Mouse (Mus musculus): ENCODE data around the gene Isoc2b. TPM values are rescaled to one million over a fixed set of nuclear protein-coding genes. Genes with fewer than 3 reads are reported as not detected.
"Not testable (repeated sequence)": the region's sequence is repeated elsewhere in the genome, so short reads cannot be mapped to it uniquely, and the experiment has no call there.

The Isoc2b gene
- polyA plus RNA-seq, 1 experiment from 2014 or later: 2.0 TPM

GRCm38 (mm10) chr7:4812303-4813104 is 57.6 kb downstream of the Isoc2b start, which contains the start of gene Ube2s:
Ube2s (minus strand) TSS chr7:4812590.
- H3K27me3 ChIP-seq (ENCODE audit: control insufficient read depth, insufficient read depth, low read length): no peaks in the 10 kb centered on the region
- WGBS: under 1% methylated on average over 62 of the region's 62 CpGs
- peak within 1 kb of the TSS; percentile 71 for H3K4me2 ChIP-seq (ENCODE audit: low read depth, low read length, severe bottlenecking)
- H3K27ac ChIP-seq (ENCODE audit: low read depth, low read length): peak within 1 kb of the TSS; percentile 95
- H3K4me1 ChIP-seq (replicated peaks; ENCODE audit: control insufficient read depth, insufficient read depth, low read length): peaks cover 6% of the 10 kb centered on the region
- H3K36me3 ChIP-seq (ENCODE audit: control insufficient read depth, insufficient read depth, low read length): peaks cover 7% of the 10 kb centered on the region; the same call in 1 of the 2 replicates
- DNase-seq (ENCODE audit: low spot score) (peak; percentile 99), ATAC-seq (replicated peaks; ENCODE audit: low FRiP score) (peak; percentile 99)
- peak within 1 kb of the TSS; percentile 100 for H3K4me3 ChIP-seq (ENCODE audit: low read depth, low read length)
- H3K9ac ChIP-seq (ENCODE audit: low read length): peak within 1 kb of the TSS; percentile 99
- no peaks in the 10 kb centered on the region for H3K9me3 ChIP-seq (ENCODE audit: control insufficient read depth, low read length)

GRCm38 (mm10) chr7:4811842-4812302 is 58.2 kb downstream of the Isoc2b start:
- Histone ChIP-seq H3K4me2 (ENCODE audit: low read depth, low read length, severe bottlenecking) (peak overlapping the region; percentile 71), H3K9ac (ENCODE audit: low read length) (peak overlapping the region; percentile 99), H3K36me3 (ENCODE audit: control insufficient read depth, insufficient read depth, low read length) (peaks cover 13% of the 10 kb centered on the region), H3K9me3 (ENCODE audit: control insufficient read depth, low read length) (no peaks in the 10 kb centered on the region), H3K4me3 (ENCODE audit: low read depth, low read length) (peak overlapping the region; percentile 100), H3K27ac (ENCODE audit: low read depth, low read length) (peak overlapping the region; percentile 95), H3K4me1 (replicated peaks; ENCODE audit: control insufficient read depth, insufficient read depth, low read length) (peaks cover 6% of the 10 kb centered on the region), H3K27me3 (ENCODE audit: control insufficient read depth, insufficient read depth, low read length) (no peaks in the 10 kb centered on the region)
- 3% methylated on average over 30 of the region's 36 CpGs for WGBS
- DNase-seq (ENCODE audit: low spot score) (peak; percentile 77), ATAC-seq (replicated peaks; ENCODE audit: low FRiP score) (no peak)

GRCm38 (mm10) chr7:4811131-4811530 is 58.9 kb downstream of the Isoc2b start:
- peak overlapping the region; percentile 99 for H3K9ac ChIP-seq (ENCODE audit: low read length)
- H3K4me1 ChIP-seq (replicated peaks; ENCODE audit: control insufficient read depth, insufficient read depth, low read length); ATAC-seq (replicated peaks; ENCODE audit: low FRiP score); DNase-seq (ENCODE audit: low spot score); H3K9me3 ChIP-seq (ENCODE audit: control insufficient read depth, low read length); H3K27me3 ChIP-seq (ENCODE audit: control insufficient read depth, insufficient read depth, low read length); H3K27ac ChIP-seq (ENCODE audit: low read depth, low read length): not testable (repeated sequence)
- WGBS: 45% methylated on average over 10 of the region's 10 CpGs
- peaks cover 18% of the 10 kb centered on the region for H3K36me3 ChIP-seq (ENCODE audit: control insufficient read depth, insufficient read depth, low read length)
- H3K4me2 ChIP-seq (ENCODE audit: low read depth, low read length, severe bottlenecking): peak overlapping the region; percentile 71
- H3K4me3 ChIP-seq (ENCODE audit: low read depth, low read length): peak overlapping the region; percentile 100

- ATAC-seq (replicated peaks; ENCODE audit: low FRiP score) (no peak), DNase-seq (ENCODE audit: low spot score) (no peak)
- H3K36me3 ChIP-seq (ENCODE audit: control insufficient read depth, insufficient read depth, low read length): peaks cover 18% of the 10 kb centered on the region
- 95% methylated on average over 7 of the region's 7 CpGs for WGBS
- H3K4me2 ChIP-seq (ENCODE audit: low read depth, low read length, severe bottlenecking): no peak overlapping the region
- no peak overlapping the region for H3K4me3 ChIP-seq (ENCODE audit: low read depth, low read length)
- H3K4me1 ChIP-seq (replicated peaks; ENCODE audit: control insufficient read depth, insufficient read depth, low read length): peaks cover 6% of the 10 kb centered on the region
- no peaks in the 10 kb centered on the region for H3K9me3 ChIP-seq (ENCODE audit: control insufficient read depth, low read length)
- no peak overlapping the region for H3K27ac ChIP-seq (ENCODE audit: low read depth, low read length)
- H3K27me3 ChIP-seq (ENCODE audit: control insufficient read depth, insufficient read depth, low read length): no peaks in the 10 kb centered on the region
- H3K9ac ChIP-seq (ENCODE audit: low read length): no peak overlapping the region
These were observed 63.3 kb downstream of the Isoc2b start for GRCm38 (mm10) chr7:4806716-4807115.

- H3K9me3 ChIP-seq (ENCODE audit: control insufficient read depth, low read length): no peaks in the 10 kb centered on the region
These were observed 67.8 kb downstream of the Isoc2b start for GRCm38 (mm10) chr7:4802247-4802646.

GRCm38 (mm10) chr7:4795767-4796433 is 74.2 kb downstream of the Isoc2b start:
- no peak overlapping the region for H3K9ac ChIP-seq (ENCODE audit: low read length)
- DNase-seq (ENCODE audit: low spot score): no peak
- no peaks in the 10 kb centered on the region; the same call in 1 of the 2 replicates for H3K27me3 ChIP-seq (ENCODE audit: control insufficient read depth, insufficient read depth, low read length)
- no peak overlapping the region for H3K4me3 ChIP-seq (ENCODE audit: low read depth, low read length)
- H3K9me3 ChIP-seq (ENCODE audit: control insufficient read depth, low read length): no peaks in the 10 kb centered on the region
- ATAC-seq (replicated peaks; ENCODE audit: low FRiP score): 0 out of 2 replicates have a peak, but pooled peaks have one; percentile 10
- H3K4me2 ChIP-seq (ENCODE audit: low read depth, low read length, severe bottlenecking): no peak overlapping the region
- peaks cover 16% of the 10 kb centered on the region for H3K36me3 ChIP-seq (ENCODE audit: control insufficient read depth, insufficient read depth, low read length)
- no peak overlapping the region for H3K27ac ChIP-seq (ENCODE audit: low read depth, low read length)
- WGBS: 77% methylated on average over 7 of the region's 7 CpGs
- peaks cover 7% of the 10 kb centered on the region; the same call in 1 of the 2 replicates for H3K4me1 ChIP-seq (replicated peaks; ENCODE audit: control insufficient read depth, insufficient read depth, low read length)

More at GRCm38 (mm10) chr7:4802247-4802646, 67.8 kb downstream of the Isoc2b start:
- Histone ChIP-seq H3K4me2 (ENCODE audit: low read depth, low read length, severe bottlenecking) (no peak overlapping the region), H3K9ac (ENCODE audit: low read length) (no peak overlapping the region), H3K36me3 (ENCODE audit: control insufficient read depth, insufficient read depth, low read length) (peaks cover 11% of the 10 kb centered on the region), H3K27ac (ENCODE audit: low read depth, low read length) (no peak overlapping the region), H3K27me3 (ENCODE audit: control insufficient read depth, insufficient read depth, low read length) (no peaks in the 10 kb centered on the region), H3K4me1 (replicated peaks; ENCODE audit: control insufficient read depth, insufficient read depth, low read length) (no peaks in the 10 kb centered on the region), H3K4me3 (ENCODE audit: low read depth, low read length) (no peak overlapping the region)
- DNase-seq (ENCODE audit: low spot score) (no peak), ATAC-seq (replicated peaks; ENCODE audit: low FRiP score) (no peak)

Other genes starting within 250 kb of the Isoc2b start
- 2.3 and 3.4 TPM in 2 replicates for gene Tmem86b, start 238.8 kb downstream of the Isoc2b start, polyA plus RNA-seq (2014; fragmentation: Nextera tagmentation; extraction: Ambion mirVana)
- 6.6 and 7.1 TPM in 2 replicates for gene Ppp6r1, start 211.2 kb downstream of the Isoc2b start, polyA plus RNA-seq (2014; fragmentation: Nextera tagmentation; extraction: Ambion mirVana)
- 115 TPM in 2 replicates for gene Hspbp1, start 185.2 kb downstream of the Isoc2b start, polyA plus RNA-seq (2014; fragmentation: Nextera tagmentation; extraction: Ambion mirVana)
- 2.8 and 3.1 TPM in 2 replicates for gene Brsk1, start 179.7 kb downstream of the Isoc2b start, polyA plus RNA-seq (2014; fragmentation: Nextera tagmentation; extraction: Ambion mirVana)
- 0.13 and 0.19 TPM in 2 replicates for gene Tmem150b, start 145.0 kb downstream of the Isoc2b start, polyA plus RNA-seq (2014; fragmentation: Nextera tagmentation; extraction: Ambion mirVana)
- gene Kmt5c, start 130.1 kb downstream of the Isoc2b start, polyA plus RNA-seq (2014; fragmentation: Nextera tagmentation; extraction: Ambion mirVana): 88.1 and 89.4 TPM in 2 replicates
- gene Cox6b2, start 117.2 kb downstream of the Isoc2b start, polyA plus RNA-seq (2014; fragmentation: Nextera tagmentation; extraction: Ambion mirVana): 29.9 and 33.7 TPM in 2 replicates
- gene Fam71e2, start 99.0 kb downstream of the Isoc2b start, polyA plus RNA-seq (2014; fragmentation: Nextera tagmentation; extraction: Ambion mirVana): not detected in 2 replicates
- 0.19 TPM in 1 of 2 replicates, not detected in the other for gene Il11, start 87.4 kb downstream of the Isoc2b start, polyA plus RNA-seq (2014; fragmentation: Nextera tagmentation; extraction: Ambion mirVana)
- not detected in 2 replicates for gene Tmem190, start 87.3 kb downstream of the Isoc2b start, polyA plus RNA-seq (2014; fragmentation: Nextera tagmentation; extraction: Ambion mirVana)
- gene Tmem238, start 80.6 kb downstream of the Isoc2b start, polyA plus RNA-seq (2014; fragmentation: Nextera tagmentation; extraction: Ambion mirVana): 1.6 and 2.6 TPM in 2 replicates
- gene Rpl28, start 77.4 kb downstream of the Isoc2b start, polyA plus RNA-seq (2014; fragmentation: Nextera tagmentation; extraction: Ambion mirVana): 203 and 220 TPM in 2 replicates
- 476 and 526 TPM in 2 replicates for gene Ube2s, start 57.7 kb downstream of the Isoc2b start, polyA plus RNA-seq (2014; fragmentation: Nextera tagmentation; extraction: Ambion mirVana)
- 2.2 and 3.0 TPM in 2 replicates for gene Shisa7, start 25.6 kb downstream of the Isoc2b start, polyA plus RNA-seq (2014; fragmentation: Nextera tagmentation; extraction: Ambion mirVana)
- 0.69 and 0.75 TPM in 2 replicates for gene Isoc2a, start 6.9 kb upstream of the Isoc2b start, polyA plus RNA-seq (2014; fragmentation: Nextera tagmentation; extraction: Ambion mirVana)
- gene Gm36210, start 36.3 kb upstream of the Isoc2b start, polyA plus RNA-seq (2014; fragmentation: Nextera tagmentation; extraction: Ambion mirVana): 0.56 and 0.59 TPM in 2 replicates
- gene Zfp628, start 45.0 kb upstream of the Isoc2b start, polyA plus RNA-seq (2014; fragmentation: Nextera tagmentation; extraction: Ambion mirVana): 4.8 and 5.0 TPM in 2 replicates
- 10.8 and 12.6 TPM in 2 replicates for gene Nat14, start 51.8 kb upstream of the Isoc2b start, polyA plus RNA-seq (2014; fragmentation: Nextera tagmentation; extraction: Ambion mirVana)
- 0.79 and 0.91 TPM in 2 replicates for gene Ssc5d, start 55.5 kb upstream of the Isoc2b start, polyA plus RNA-seq (2014; fragmentation: Nextera tagmentation; extraction: Ambion mirVana)
- 0.33 TPM in 1 of 2 replicates, not detected in the other for gene Sbk2, start 94.1 kb upstream of the Isoc2b start, polyA plus RNA-seq (2014; fragmentation: Nextera tagmentation; extraction: Ambion mirVana)
- gene Sbk3, start 100.9 kb upstream of the Isoc2b start, polyA plus RNA-seq (2014; fragmentation: Nextera tagmentation; extraction: Ambion mirVana): 0.12 TPM in 1 of 2 replicates, not detected in the other
- gene Zfp579, start 125.9 kb upstream of the Isoc2b start, polyA plus RNA-seq (2014; fragmentation: Nextera tagmentation; extraction: Ambion mirVana): 58.5 and 60.0 TPM in 2 replicates
- gene Zfp524, start 144.2 kb upstream of the Isoc2b start, polyA plus RNA-seq (2014; fragmentation: Nextera tagmentation; extraction: Ambion mirVana): 9.5 and 11.1 TPM in 2 replicates
- 67.0 and 68.3 TPM in 2 replicates for gene Fiz1, start 144.4 kb upstream of the Isoc2b start, polyA plus RNA-seq (2014; fragmentation: Nextera tagmentation; extraction: Ambion mirVana)
- 0.23 and 1.9 TPM in 2 replicates for gene Gm44973, start 145.2 kb upstream of the Isoc2b start, polyA plus RNA-seq (2014; fragmentation: Nextera tagmentation; extraction: Ambion mirVana)
- 6.7 and 7.3 TPM in 2 replicates for gene Zfp865, start 150.1 kb upstream of the Isoc2b start, polyA plus RNA-seq (2014; fragmentation: Nextera tagmentation; extraction: Ambion mirVana)
- gene Ccdc106, start 150.3 kb upstream of the Isoc2b start, polyA plus RNA-seq (2014; fragmentation: Nextera tagmentation; extraction: Ambion mirVana): 7.2 and 7.8 TPM in 2 replicates
- gene 4632433K11Rik, start 163.9 kb upstream of the Isoc2b start, polyA plus RNA-seq (2014; fragmentation: Nextera tagmentation; extraction: Ambion mirVana): not detected in 2 replicates
- gene Zfp784, start 168.2 kb upstream of the Isoc2b start, polyA plus RNA-seq (2014; fragmentation: Nextera tagmentation; extraction: Ambion mirVana): 3.9 and 4.8 TPM in 2 replicates
- gene Zfp580, start 181.3 kb upstream of the Isoc2b start, polyA plus RNA-seq (2014; fragmentation: Nextera tagmentation; extraction: Ambion mirVana): 44.6 and 51.4 TPM in 2 replicates
- 222 and 236 TPM in 2 replicates for gene U2af2, start 191.9 kb upstream of the Isoc2b start, polyA plus RNA-seq (2014; fragmentation: Nextera tagmentation; extraction: Ambion mirVana)
- gene Epn1, start 210.0 kb upstream of the Isoc2b start, polyA plus RNA-seq (2014; fragmentation: Nextera tagmentation; extraction: Ambion mirVana): 70.1 and 75.0 TPM in 2 replicates
- gene Rfpl4, start 246.7 kb upstream of the Isoc2b start, polyA plus RNA-seq (2014; fragmentation: Nextera tagmentation; extraction: Ambion mirVana): not detected in 2 replicates